Mouse (Mus musculus) spleen, embryonic (tissue): ENCODE results near the gene Hoxd8.

Experiments used
- CTCF ChIA-PET: fragments of 350-600 bp; sonication (Branson Sonifier 250); formaldehyde crosslinking; loops from one replicate; lab custom pipeline; 2022; lab: Charles Lee

Gene Hoxd8

DNA sequence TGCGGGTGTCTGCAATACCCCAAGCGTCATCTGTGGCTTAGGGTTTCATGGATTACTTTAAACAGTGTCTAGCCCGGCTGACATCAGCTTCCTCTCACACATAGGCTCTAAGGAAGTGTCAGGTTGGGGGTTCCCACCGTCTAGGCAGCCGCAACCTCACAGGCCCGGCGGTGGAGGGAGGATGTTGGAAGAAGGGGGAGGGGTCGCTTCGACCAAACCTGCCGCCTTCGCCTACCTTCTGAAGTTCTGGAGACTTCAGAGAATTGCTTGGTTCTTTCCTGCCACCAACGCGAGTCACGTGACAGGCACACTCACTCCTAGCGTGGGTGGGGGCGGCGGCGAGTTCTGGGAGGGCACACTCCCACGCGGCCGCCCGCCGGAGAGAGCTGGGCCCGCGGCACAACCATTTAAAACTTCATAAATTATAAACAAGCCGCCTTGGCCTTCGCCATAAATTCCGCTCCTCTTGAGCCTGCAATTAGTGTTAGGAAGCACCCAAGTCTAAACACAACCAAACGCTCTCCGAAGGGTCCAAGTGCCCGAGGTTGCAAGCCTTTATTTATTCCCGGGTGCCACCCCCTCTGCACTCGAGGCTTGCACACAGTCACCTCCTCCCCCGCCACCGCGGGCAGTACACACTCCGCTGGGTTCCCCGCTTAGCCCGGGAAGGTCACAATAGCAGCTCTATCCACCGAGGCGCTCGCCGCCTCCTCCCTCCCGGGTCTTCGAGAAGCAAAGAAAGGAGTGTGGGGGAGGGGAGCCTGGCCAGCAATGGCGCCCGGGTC, 45.1 kb downstream of the Hoxd8 start:
- CTCF ChIA-PET: no interaction called here

DNA sequence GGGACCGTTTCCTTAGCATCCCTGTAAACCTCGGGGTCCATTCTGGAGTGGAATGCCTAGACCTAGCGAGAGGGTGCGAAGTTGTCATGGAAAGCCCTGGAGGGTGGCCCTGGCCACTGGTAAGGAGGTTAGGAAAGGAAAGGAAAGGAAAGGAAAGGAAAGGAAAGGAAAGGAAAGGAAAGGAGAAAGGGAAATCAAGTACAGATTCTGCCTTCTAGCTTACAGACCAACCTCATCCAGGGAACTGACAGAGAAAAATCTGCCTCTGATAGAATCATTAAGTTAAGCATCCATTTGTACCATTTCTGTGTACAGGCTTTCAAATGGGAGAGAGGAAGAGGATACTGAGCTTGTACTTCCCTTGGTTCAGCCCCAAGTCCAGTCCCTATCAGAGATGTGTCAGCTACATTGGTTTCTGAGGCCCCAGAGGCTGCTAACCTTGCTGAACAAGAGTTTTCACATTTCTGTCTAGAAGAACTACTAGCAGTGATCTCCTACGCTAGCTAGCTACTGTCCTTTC, 46.4 kb downstream of the Hoxd8 start:
- CTCF ChIA-PET: no interaction called here

DNA sequence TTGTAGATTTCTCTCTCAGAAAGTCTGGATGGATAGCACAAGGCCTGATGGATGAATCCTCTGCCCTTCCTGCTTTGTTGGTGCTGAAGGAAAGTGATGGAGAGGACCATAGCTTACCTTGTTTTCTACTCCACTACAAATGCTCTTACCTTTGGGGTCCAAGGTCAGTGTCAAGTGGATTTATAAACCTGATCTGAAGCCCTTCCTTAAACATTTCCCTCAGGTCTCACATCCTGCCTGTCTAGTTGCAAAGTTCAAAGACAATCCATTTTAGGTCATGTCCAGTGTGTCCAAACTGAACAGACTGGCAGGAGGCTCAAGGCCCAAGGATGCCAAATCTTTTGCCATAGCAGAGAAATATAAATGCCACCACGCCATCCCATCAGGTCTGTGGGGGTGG, 47.4 kb downstream of the Hoxd8 start:
- CTCF ChIA-PET: no interaction called here

DNA sequence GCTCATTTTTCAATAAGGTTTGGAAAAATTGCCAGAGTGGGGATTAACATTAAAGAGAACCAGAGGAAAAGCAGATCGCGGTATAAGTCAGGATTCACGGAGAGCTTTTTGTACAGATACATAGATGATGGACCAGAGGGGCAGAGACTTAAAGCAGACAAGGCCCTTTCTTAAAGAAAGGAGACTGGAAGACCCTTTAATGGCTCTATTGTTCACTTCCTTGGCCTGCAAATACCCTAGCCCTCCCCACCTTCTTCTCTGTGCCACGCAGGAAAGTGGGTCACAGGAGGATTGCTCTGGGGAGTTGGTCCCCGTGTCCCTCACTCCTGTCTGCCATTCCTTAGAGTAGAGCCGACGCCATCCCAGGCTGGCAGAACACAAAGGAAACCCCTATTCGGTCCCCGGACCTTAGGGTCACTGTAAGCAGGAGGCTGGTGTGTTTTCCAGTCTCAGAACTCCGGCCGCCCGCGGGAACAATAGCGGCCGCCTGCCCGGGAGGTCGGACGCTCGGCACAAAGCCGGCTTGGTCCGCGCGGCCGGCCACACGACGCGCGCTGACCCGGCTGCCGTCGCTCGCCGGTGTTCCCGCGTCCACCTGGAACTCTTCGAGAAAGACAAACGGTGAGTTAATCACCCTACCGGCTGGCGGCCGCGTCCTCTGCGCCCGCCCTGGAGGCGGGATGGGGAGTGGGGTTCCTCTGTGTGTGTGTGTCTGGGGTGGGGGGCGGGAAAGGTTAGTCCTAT, 48.2 kb downstream of the Hoxd8 start:
- CTCF ChIA-PET: no interaction called here

DNA sequence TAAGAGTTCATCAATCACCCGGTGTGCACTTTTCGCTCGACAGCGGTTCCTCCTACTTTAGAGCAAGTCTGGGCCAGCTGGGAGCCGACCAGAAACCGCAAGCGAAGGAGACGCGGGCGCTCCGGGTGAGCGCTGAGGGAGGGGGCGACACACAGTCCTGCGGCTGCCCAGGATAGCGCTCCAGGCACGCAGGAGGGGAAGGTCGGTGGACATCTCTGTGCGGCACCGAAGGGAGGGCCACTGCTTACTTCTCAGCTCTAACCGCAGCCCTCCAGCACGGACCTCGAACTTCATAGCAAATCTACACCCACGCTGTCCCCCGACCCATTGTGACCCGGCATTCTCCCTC, 48.7 kb downstream of the Hoxd8 start:
- CTCF ChIA-PET: interaction anchor here (0.6 kb wide), 1 partner anchor 312 kb away, joined by 4 read pairs; no protein-coding TSS in a partner anchor

DNA sequence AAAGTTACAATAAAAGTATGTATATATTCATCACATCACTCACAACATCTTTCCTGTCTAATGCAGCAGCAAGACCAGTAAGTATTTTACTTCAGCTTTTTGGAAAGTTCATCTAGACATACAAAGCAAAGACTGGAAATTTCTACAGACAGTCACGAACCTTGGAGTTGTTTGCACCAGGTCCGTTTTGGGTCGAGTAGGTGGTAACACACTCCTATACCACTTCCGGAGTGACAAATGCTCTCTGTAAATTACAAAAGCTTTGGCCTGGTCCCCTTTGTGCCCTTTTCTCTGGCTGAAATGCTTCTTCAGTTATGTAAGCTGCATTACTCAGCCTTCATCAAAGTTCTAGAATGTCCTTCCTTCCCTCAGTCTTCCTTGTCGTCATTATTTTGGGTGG, 49.3 kb downstream of the Hoxd8 start:
- CTCF ChIA-PET: interaction anchor here (0.6 kb wide), 1 partner anchor 311 kb away, joined by 4 read pairs; no protein-coding TSS in a partner anchor
